Mouse (Mus musculus): ENCODE measurements around the gene Tmem50b.

Tmem50b gene

DNA sequence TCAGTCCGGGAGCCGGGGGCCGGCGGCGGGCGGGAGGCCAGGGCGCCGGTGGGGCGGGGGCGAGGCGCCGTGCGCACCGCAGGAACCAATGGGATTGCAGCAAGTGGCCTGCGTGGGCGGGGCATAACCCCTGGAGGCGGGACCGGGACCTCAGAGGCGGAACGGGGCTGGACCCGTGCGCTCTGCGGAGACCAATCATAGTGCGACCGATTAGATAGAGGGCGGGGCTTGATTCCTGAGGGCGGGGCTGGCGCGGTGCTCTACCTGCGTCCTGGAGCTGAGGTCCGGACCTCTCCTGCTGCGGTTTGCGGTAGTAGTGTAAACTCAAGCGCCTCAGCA is at the start of gene Tmem50b:
Gene Tmem50b, minus strand, starts transcription at position 129 of the 339 bp plus-strand sequence.
- in situ Hi-C loops (cut with MboI, MseI) = no loop called here

DNA sequence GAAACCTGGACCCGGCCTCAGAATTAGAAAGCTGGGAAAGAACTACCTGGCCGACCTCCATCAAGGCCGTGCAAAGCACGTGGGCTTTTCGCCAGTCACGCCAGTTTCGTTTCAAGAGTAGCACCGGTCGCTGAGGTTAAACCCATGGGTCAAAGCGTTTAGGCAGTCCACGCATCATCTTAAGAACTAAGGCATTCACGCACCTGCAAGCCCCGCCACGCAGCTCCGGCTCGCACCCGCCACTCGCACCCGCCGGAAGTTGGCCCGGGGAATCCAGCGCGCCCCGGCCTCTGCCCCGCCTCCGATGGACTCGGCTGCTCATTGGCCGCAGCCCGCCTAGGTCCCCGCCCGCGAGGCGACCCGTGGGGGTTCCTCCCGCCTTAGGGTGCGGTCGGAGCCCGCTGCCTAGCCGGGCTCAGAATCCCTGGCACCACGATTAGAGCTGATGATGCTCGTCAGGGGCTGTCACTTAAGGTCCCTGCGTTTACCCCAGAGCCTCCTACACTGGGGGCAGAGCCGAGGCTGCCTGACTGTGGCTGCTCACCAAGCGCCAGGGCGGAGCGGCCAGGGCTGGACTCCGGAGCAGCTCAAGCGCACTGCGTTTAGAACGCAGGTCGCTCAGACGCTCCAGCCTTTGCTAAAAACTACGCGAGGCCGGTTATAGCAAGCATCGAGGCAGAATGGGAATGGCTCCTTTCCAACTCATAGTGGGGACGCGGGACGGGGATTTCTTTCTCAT is 49.2 kb upstream of the Tmem50b start, which contains the start of gene Gart:
Gene Gart, minus strand, starts transcription at position 272 of the 739 bp plus-strand sequence.
- in situ Hi-C loops (cut with MboI, MseI) = loop anchor here in 1 of 2 experiments (25.0 kb wide), 1 partner anchor 1410 kb away; no protein-coding TSS in a partner anchor

DNA sequence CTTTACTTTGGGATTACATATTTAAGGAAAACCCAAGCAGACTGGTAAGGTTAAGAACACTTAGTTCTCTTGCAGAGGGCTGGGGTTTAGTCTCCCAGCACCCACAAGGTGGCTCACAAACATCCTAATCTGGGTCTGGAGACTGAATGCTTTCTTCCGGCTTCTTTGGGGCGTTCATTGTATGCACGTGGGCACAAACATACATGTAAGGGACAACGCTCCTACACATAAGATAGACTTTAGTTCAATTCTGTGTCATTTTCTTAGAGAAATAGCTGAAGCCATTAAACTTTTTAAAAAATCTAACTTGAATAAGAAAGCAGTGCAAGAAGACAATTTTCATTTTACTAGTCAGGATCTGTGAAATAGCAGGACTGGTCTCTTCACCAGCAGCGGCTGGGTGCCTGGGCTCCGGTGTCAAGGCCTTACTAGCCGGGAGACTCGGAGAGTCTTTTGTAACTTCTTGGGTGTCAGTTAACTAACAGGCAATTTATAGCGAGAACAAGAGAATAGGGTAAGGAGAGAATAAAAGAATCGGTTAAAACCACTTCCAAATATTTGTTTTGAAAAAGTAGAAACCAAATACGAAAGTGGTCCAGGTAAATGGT is 48.5 kb upstream of the Tmem50b start:
- in situ Hi-C loops (cut with MboI, MseI) = loop anchor here in 1 of 2 experiments (25.0 kb wide), 1 partner anchor 1409 kb away; no protein-coding TSS in a partner anchor

DNA sequence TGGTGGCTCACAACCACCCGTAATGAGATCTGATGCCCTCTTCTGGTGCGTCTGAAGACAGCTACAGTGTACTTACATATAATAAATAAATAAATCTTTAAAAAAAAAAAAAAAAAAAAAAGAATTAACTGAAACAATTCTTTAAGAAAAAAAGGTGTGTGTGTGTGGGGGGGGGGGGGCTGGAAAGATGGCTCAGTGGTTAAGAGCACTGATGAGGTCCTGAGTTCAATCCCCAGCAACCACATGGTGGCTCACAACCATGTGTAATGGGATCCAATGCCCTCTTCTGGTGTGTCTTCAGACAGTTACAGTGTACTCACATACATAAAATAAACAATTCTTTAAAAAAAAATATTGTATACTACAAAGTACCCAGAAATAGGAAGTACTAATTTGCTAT is 47.8 kb upstream of the Tmem50b start:
- in situ Hi-C loops (cut with MboI, MseI) = loop anchor here in 1 of 2 experiments (25.0 kb wide), 1 partner anchor 1408 kb away; no protein-coding TSS in a partner anchor

DNA sequence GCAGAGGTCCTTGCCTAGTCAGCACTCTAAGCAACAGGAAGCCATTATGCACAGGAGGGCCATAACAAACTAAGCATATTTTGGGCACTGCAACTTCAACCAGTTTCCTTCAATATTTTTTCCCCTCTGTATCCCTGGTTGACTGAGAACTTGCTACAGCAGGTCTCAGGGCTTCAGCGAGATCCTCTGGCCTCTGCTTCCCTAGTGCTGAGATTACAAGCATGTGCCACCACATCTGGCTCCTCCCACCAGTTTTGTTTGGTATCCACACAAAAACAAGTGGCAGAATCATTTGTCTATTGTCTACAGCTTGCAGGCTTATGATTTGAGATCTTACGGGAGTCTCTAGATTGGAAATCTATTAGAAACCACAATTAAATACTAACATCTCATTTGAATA is 47.3 kb upstream of the Tmem50b start:
- in situ Hi-C loops (cut with MboI, MseI) = loop anchor here in 1 of 2 experiments (25.0 kb wide), 1 partner anchor 1408 kb away; no protein-coding TSS in a partner anchor

DNA sequence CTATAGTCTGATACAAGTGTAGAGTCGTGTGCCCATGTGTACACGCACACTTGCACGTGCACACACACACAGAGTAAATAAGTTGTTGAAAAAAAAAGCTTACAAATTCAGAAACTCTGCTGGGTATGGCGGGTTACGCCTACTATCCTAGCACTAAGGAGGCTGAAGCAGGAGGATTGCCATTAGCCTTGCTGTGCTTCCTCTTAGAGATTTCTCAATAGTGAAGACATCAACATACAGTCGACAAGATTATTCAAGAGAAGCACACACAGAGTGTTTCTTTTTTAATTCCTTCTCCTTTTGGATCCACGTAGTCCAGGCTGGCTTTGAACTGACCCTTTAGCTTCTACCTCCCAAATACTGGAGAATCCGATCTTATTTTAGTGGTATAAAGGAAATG is 42.6 kb upstream of the Tmem50b start:
- in situ Hi-C loops (cut with MboI, MseI) = loop anchor here in 1 of 2 experiments (25.0 kb wide), 1 partner anchor 1403 kb away; no protein-coding TSS in a partner anchor

DNA sequence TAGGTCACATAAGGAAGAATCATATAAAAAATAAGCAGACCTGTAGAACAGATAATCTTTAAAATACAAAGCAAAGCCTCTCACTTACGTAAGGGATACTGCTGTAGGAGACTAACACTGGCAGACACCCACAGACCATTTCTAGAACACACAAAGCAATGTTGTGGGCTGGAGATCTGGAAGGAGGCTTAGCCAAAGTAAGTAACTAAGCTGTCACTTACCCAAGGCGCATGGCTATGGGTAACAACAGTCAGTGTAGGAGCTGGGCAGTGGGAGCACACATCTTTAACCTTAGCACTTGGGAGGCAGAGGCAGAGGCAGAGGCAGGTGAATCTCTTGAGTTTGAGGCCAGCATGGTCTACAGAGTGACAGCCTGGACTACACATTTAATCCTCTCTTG is 42.0 kb upstream of the Tmem50b start:
- in situ Hi-C loops (cut with MboI, MseI) = loop anchor here in 1 of 2 experiments (5.0 to 25.0 kb wide), 3 partner anchors 33 to 1402 kb away; no protein-coding TSS in a partner anchor

DNA sequence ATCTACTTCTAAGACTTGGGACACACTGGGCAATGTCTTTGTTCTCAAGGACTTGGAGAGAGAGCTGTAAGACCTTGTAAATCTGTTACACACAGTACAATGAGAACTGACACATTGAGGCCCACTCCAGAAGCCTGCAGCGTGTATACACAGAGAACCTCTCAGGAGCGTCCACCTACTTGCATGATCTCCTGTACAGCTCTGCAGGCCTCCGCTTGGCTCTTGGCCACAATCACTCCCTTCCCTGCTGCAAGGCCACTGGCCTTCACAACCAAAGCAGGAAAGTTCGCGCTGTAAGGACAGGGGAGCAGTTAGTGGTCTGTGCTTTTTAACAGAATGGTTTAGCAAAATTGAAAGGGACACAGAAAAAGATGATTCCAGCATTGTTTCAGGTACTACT is 41.6 kb upstream of the Tmem50b start:
- in situ Hi-C loops (cut with MboI, MseI) = loop anchor here in 1 of 2 experiments (5.0 to 25.0 kb wide), 3 partner anchors 33 to 1402 kb away; no protein-coding TSS in a partner anchor

DNA sequence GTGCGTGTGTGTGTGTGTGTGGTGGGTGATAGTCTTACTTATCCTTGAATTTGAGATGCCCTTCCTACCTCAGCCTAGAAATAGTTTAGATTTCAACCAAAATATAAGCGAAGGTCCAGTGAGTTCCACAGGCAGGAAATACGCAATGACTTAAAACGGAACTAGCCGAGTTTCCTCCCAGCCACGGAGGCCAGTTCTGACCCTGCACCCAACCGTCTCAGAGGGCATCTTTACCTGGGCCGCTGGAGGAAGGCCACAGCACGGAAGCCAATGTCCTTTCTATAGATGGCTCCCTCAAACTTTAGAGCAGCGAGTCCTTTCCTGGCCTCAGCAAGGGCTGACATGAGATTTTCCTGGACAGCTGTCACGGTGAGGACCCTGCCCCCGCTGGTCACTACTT is 36.0 kb upstream of the Tmem50b start:
- in situ Hi-C loops (cut with MboI, MseI) = loop anchor here in 1 of 2 experiments (10.0 to 25.0 kb wide), 2 partner anchors 609 to 1396 kb away; no protein-coding TSS in a partner anchor

DNA sequence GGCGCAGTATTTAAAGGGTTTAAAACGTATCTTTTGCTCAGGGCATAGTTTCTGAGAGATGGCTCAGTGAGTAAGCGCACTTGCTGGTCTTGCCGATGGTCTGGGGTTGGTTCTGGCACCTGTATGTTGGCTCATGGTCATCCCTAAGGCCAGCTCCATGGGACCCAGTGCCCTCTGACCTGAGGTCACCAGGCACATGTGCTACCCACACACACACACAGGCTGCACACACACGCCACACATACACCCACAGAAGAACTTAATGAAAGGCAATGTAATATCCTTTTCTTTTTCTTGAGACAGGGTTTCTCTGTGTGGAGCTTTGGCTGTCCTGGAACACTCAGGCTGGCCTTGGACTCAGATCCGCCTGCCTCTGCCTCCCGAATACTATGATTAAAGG is 35.3 kb upstream of the Tmem50b start:
- in situ Hi-C loops (cut with MboI, MseI) = loop anchor here in 1 of 2 experiments (10.0 to 25.0 kb wide), 2 partner anchors 608 to 1396 kb away; no protein-coding TSS in a partner anchor

DNA sequence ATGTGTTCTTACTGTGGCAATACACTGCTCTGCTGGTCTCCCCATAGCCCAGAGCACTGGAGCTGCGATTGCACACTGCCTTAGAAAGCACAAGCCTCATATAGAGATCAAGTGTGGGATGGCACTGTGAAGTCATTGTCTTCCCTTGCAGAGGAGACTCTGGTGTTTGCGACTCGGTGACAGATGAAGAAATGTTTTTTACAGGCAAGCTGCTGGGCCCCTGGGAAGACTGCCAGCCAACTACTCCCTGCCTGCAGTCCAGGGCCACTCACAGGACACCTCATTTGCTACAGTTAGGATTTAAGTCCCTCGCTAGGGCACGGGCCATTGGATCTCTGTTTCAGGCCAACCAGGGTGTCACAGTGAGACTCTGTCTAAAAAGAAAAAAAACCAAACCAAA is 34.8 kb upstream of the Tmem50b start:
- in situ Hi-C loops (cut with MboI, MseI) = loop anchor here in 1 of 2 experiments (10.0 to 25.0 kb wide), 2 partner anchors 608 to 1395 kb away; no protein-coding TSS in a partner anchor

DNA sequence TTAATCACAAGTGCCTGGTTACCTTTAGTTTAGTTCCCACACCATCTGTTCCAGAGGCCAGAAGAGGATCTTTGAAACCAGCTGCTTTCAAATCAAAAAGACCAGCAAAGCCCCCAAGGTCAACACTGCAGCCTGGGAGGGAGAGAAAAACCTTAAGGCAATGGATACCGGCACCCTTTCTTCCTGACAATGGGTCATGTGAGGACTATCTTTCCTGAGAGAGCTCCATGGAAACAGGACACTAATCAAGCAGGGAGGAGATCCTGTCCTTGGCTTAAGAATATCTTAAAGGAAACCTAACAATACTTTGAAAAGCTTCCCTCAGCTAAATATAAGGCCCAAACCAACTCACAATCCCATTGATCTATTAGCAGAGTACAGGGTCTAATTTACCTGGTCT is 33.0 kb upstream of the Tmem50b start:
- in situ Hi-C loops (cut with MboI, MseI) = loop anchor here in 1 of 2 experiments (10.0 to 25.0 kb wide), 2 partner anchors 606 to 1393 kb away; no protein-coding TSS in a partner anchor

DNA sequence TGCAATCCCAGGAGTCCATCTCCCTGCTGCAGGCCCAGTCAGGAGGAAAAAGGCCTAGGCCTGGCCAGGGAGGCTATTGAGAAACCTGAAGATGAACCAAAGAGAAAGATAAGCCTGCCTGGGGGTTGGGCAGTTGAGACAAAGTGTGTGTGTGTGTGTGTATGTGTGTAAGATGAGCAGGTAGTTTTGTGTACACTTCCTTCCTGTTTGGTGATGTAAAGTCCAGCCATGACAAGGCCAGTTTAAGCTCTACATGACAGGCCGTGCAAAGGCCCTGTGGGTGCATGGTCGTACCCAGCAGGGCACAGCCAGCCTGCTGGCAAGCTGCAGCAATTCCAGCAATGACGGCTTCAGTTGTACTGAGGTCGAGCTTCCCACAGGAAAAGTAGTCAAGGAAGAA is 32.1 kb upstream of the Tmem50b start:
- in situ Hi-C loops (cut with MboI, MseI) = loop anchor here in 1 of 2 experiments (10.0 to 25.0 kb wide), 3 partner anchors 605 to 1392 kb away; no protein-coding TSS in a partner anchor

DNA sequence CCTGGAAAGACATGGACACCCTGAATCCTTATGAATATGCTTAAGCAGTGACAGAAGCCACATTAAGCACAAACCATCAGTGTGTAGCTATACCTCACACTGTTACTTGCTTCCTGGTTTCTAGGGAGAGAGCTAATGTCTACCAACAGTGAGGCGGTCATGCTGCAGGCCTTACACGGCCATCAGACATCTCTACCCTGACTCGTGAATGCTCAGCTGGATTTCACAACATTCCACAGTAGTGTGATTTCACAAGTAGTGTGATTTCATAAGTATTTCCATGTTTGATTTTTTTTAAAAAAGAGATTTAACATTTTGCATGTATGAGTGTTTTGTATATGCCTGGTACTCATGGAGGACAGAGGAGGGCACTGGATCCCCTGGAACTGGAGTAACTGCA is 31.1 kb upstream of the Tmem50b start:
- in situ Hi-C loops (cut with MboI, MseI) = loop anchor here in 1 of 2 experiments (10.0 to 25.0 kb wide), 2 partner anchors 1286 to 1391 kb away; no protein-coding TSS in a partner anchor

DNA sequence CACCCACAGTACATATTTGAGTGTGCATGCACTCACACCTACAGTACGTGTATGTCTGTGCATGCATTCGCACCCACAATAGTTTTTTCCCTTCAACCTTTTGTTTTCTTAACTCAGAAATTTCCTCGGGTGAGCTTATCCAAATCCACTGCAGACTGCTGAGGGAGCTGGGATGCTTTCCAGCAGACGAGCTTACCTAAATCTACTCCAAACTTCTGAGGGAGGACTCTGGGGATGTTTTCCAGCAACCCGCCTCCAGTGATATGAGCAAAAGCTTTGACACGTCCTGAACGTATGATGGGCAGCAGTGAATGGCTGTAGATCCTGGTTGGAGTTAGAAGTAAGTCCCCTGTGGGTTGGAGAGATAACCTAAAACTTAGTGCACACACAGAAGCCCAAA is 30.2 kb upstream of the Tmem50b start:
- in situ Hi-C loops (cut with MboI, MseI) = loop anchor here in 1 of 2 experiments (10.0 to 25.0 kb wide), 2 partner anchors 1287 to 1391 kb away; no protein-coding TSS in a partner anchor

DNA sequence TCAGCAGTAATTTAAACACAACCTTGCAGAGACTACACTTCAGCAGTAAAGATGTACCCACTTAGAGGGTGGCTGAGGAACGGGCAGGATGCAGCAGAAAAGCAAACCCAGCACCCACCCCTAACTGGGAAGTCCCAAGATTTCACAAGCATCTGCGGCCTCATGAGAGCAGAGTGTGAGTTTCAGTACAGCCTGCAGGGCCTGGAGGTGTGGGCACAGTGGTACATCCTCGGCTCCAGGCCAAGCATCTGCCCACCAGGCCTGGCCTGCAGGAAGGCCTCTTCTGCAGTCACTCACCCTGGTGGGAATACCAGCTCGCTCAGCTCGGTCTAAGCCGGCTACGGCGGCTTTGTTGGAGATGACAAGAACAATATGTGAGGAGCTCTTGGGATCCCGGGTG is 25.5 kb upstream of the Tmem50b start:
- in situ Hi-C loops (cut with MboI, MseI) = loop anchor here (5.0 to 10.0 kb wide), 2 partner anchors 61 to 1292 kb away; no protein-coding TSS in a partner anchor

DNA sequence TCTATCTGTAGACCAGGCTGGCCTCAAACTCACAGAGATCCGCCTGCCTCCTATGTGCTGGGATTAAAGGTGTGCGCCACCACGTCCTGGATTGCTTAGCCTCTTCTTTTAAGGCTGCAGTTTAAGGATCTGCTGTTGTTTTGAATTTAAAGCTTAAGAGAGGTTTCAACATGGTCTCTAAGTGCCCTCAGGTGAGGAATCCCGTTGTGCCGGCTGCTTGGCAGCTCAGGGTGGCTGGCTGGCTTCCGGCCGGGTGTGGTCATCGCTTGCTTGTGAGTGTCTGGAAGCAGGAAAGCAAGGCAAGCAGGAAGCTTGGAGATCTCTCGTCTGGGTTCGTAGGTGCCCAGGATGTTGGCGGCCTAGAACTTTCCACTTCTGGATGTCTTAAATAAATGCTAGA is 23.4 kb upstream of the Tmem50b start:
- in situ Hi-C loops (cut with MboI, MseI) = loop anchor here (5.0 to 10.0 kb wide), 2 partner anchors 59 to 1294 kb away; no protein-coding TSS in a partner anchor

DNA sequence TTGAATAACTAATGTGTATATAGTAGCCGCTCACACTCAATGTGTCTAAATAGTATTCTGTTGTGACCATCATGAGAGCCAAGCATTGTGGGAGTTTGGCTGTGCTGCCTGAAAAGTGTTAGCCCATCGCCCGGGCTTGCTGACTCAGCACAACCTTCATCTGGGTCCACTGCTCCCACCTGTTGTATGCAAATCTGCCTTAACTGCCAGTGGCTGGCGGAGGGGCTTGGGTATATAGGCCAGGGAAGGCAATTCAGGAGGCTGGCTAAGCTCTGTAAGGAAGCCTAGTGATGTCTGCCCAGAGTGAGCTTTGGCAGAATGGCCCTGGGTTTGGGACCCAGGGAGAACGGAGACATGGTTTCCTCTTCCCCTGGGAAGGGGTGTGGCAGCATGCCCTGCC is 22.6 kb upstream of the Tmem50b start:
- in situ Hi-C loops (cut with MboI, MseI) = loop anchor here (5.0 to 10.0 kb wide), 2 partner anchors 58 to 1295 kb away; no protein-coding TSS in a partner anchor

DNA sequence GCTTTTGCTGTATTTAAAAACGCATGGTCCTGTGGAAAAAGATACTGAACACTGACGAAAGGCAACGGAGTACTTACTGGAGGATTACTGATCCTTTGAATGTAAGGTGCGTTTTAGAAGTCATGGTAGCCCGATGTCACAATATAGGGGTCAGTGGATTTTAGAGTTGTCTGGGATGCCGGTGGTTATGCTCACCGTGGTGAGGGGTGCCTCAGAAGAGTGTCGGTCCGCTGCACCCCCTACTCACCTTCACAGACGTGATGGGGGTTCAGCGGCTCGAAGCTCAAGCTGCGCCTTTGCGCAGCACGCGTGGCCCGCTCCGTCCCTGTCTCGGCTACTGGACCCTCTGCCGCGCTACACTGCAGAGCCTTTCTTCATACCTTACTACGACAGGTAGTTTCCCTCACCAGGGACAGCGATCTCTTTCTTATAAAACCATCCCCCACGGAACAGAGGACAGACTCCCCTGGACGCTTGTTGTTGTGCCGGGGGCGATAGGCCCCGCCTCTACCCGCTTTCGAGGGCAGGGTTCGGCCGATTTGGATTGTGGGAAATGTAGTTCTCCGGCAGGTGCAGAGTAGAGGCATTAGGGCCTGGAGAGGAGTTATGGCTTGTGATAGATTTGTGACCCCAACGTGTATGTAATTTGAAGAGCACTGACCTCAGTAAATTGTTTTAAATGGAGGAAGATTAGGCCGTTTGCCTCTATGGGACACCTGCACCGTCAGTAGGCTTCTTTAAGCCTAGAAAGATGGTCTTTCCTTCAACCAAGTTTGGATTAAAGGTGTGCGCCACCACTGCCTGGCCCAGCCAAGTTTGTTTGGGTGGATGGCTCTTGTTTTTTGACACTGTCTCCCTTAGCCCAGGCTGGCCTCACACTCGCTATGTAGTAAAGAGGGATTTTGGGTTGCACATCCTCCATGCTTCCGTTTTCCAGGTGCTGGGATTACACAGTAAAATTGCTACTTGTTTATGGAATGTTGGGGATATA is 21.2 kb upstream of the Tmem50b start, which contains the start of gene Dnajc28:
Gene Dnajc28, minus strand, starts transcription at position 516 of the 991 bp plus-strand sequence.
- in situ Hi-C loops (cut with MboI, MseI) = no loop called here

DNA sequence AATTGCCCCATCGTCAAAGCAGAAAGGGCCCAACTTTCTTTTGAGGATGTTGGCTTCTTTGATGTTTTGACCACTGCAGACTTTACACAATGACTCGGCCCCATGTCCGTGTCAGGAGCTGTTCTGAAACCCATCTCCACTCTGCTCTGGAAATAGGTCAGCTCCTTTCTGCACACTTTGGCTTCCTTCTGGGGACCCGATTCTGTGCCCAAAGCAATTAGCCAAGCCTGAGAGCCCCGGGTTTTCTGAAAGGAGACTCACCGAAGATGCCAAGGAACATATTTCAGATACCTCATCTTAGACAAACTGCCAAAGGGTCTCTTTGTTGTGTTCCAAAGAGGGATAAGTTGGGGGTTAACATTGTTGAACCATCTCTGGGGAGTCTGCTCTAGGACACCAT is 17.0 kb upstream of the Tmem50b start:
- in situ Hi-C loops (cut with MboI, MseI) = no loop called here
